Mouse (Mus musculus) frontal cortex, adult 2 months (tissue): ENCODE measurements around the gene Prc1. TPM values are rescaled to one million over a fixed set of nuclear protein-coding genes. Genes with fewer than 3 reads are reported as not detected.

Source experiments
- polyA plus RNA-seq: library from polyadenylated mRNA; depleted of rRNA; stranded (reverse); fragments of >200 nt; gene quantifications from 2 replicates; pipeline ENCODE4 v1.2.3, GENCODE M21; 2012; rRNA removed

Gene Prc1
- polyA plus RNA-seq, 1 experiment: 1.9 TPM

Other genes with a start within 250 kb of the Prc1 start
- gene Idh2, start 179.1 kb upstream of the Prc1 start, polyA plus RNA-seq: 97.6 and 107 TPM in 2 replicates
- gene Sema4b, start 107.6 kb upstream of the Prc1 start, polyA plus RNA-seq: 15.9 and 16.9 TPM in 2 replicates
- gene Cib1, start 61.6 kb upstream of the Prc1 start, polyA plus RNA-seq: 31.0 and 32.0 TPM in 2 replicates
- 2.8 and 3.2 TPM in 2 replicates for gene Gdpgp1, start 61.6 kb upstream of the Prc1 start, polyA plus RNA-seq
- gene Ttll13, start 48.1 kb upstream of the Prc1 start, polyA plus RNA-seq: 0.90 and 1.7 TPM in 2 replicates
- gene Ngrn, start 33.2 kb upstream of the Prc1 start, polyA plus RNA-seq: 62.9 and 64.6 TPM in 2 replicates
- 26.2 and 27.3 TPM in 2 replicates for gene Vps33b, start 24.8 kb upstream of the Prc1 start, polyA plus RNA-seq
- gene Rccd1, start 30.0 kb downstream of the Prc1 start, polyA plus RNA-seq: 21.1 and 23.6 TPM in 2 replicates
- 51.4 and 52.5 TPM in 2 replicates for gene Unc45a, start 46.6 kb downstream of the Prc1 start, polyA plus RNA-seq
- gene Hddc3, start 48.7 kb downstream of the Prc1 start, polyA plus RNA-seq: 46.8 and 61.2 TPM in 2 replicates
- 123 and 129 TPM in 2 replicates for gene Man2a2, start 76.9 kb downstream of the Prc1 start, polyA plus RNA-seq
- gene Fes, start 93.5 kb downstream of the Prc1 start, polyA plus RNA-seq: 5.4 and 6.1 TPM in 2 replicates
- 24.2 and 26.3 TPM in 2 replicates for gene Furin, start 111.0 kb downstream of the Prc1 start, polyA plus RNA-seq
- 3.9 and 4.8 TPM in 2 replicates for gene Blm, start 240.7 kb downstream of the Prc1 start, polyA plus RNA-seq